Mouse (Mus musculus) neural tube, postnatal 0 days (tissue): ENCODE results near the gene Thap12. TPM values are rescaled to one million over a fixed set of nuclear protein-coding genes. Genes with fewer than 3 reads are reported as not detected.

Source experiments
- polyA plus RNA-seq: library from polyadenylated mRNA; unstranded; fragments of >200 nt; fragmentation: Nextera tagmentation; extraction: Ambion mirVana; gene quantifications from 2 replicates; pipeline ENCODE4 v1.2.1, GENCODE M21; 2015

Gene Thap12
- 42.7 and 45.4 TPM in 2 replicates for polyA plus RNA-seq

DNA sequence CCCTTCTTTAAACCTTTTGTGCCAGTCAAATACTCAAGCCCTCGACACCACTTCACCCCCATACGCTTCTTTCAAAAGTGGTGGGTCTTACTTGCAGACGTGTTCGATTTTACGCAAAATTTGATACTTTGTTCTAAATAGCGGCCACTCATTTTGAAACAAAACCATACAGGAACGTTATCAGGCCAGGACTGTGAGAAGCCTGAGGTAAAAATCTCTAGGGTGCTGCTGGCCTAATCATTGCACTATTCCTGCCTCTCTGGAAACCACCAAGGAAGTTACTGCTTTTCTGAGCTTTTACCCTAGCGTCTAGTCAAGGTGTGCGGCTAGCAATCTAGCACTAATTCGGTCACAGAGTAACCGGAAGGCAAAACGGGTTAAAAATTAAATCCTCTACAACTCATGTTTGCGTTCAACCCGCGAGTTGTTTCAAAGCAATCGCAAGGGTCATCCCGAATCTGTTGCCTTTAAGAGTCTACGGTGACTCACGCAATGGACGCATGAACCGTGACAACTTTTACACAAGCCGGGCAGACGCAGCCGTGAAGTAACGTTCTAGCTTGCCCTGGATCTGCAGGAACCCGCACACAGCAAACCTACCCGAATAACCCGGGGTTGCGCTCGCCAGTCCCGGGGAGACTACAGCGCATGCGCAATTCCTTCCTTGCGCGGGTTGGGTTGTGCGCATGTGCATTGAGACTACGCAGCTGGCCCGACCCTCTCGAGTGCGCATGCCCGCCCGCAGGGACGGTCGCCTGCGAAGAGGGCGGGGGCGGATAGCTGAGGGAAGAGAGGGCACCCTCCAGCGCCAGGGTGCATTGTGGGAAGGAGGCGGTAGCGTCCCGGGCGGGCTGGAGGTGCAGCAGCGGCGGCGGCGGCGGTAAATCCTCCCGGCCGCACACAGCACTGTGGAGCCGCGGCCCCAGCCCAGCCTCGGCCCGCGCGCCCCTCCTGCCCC lies at the start of gene Thap12:
Thap12 (plus strand) TSS at position 821 of the 958 bp plus-strand sequence.

DNA sequence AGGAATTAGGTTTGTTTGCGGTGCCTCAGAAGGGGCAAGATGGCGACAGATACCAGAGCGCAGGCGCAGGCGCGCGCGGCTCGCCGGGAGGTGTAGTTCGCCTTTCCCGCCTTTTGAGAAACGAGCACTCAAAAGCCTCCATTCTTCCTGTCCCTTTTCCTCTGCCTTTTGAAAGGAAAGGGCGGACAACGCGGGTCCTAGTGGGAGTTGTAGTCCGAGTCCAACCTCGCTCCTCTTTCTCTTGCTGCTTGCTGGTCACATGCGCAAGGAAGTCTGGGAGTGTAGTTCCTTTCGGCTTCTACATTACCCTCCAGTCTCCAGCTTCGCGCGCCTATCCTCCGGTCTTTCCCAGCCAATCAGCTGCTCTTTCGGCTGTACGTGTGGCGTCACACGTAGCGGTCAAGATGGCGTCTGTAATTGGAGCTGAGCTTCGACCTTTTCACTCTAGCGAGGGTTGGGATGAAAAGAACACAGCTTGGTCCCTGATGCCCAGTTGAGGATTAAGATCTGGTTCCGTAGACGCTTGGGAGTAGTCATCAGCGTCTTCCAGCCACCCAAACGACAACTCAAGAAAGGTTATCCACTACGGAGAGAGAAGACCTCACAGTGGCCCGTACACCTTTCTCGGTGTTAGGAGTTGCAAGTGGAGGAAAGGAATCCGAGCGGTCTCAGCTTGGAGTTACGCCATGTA lies 46.2 kb upstream of the Thap12 start, which contains the start of gene Emsy:
Emsy (minus strand) TSS at position 253 of the 691 bp plus-strand sequence.

Other genes with a start within 250 kb of the Thap12 start
- 4.7 and 4.9 TPM in 2 replicates for gene Lrrc32, start 213.8 kb upstream of the Thap12 start, polyA plus RNA-seq
- 16.8 and 17.0 TPM in 2 replicates for gene Emsy, start 46.3 kb upstream of the Thap12 start, polyA plus RNA-seq
- 2.2 and 2.8 TPM in 2 replicates for gene Wnt11, start 132.0 kb downstream of the Thap12 start, polyA plus RNA-seq